Mouse (Mus musculus): Measurements from ENCODE around the gene Nup107.

- TF ChIP-seq GATA1 (IDR thresholded peaks at IDR 0.05; ENCODE audit: low read length) (no peak), TAL1 (IDR thresholded peaks at IDR 0.05; ENCODE audit: low read length) (no peak)
These were observed 1.9 kb downstream of the Nup107 start for GRCm38 (mm10) chr10:117790421-117791170.

Measured in erythroblast, embryonic 14.5 days (primary cell).